Mouse (Mus musculus): Measurements from ENCODE around the gene Rsl1d1.
"Not testable (repeated sequence)": the region's sequence is repeated elsewhere in the genome, so short reads cannot be mapped to it uniquely, and the experiment has no call there.

The Rsl1d1 gene

DNA sequence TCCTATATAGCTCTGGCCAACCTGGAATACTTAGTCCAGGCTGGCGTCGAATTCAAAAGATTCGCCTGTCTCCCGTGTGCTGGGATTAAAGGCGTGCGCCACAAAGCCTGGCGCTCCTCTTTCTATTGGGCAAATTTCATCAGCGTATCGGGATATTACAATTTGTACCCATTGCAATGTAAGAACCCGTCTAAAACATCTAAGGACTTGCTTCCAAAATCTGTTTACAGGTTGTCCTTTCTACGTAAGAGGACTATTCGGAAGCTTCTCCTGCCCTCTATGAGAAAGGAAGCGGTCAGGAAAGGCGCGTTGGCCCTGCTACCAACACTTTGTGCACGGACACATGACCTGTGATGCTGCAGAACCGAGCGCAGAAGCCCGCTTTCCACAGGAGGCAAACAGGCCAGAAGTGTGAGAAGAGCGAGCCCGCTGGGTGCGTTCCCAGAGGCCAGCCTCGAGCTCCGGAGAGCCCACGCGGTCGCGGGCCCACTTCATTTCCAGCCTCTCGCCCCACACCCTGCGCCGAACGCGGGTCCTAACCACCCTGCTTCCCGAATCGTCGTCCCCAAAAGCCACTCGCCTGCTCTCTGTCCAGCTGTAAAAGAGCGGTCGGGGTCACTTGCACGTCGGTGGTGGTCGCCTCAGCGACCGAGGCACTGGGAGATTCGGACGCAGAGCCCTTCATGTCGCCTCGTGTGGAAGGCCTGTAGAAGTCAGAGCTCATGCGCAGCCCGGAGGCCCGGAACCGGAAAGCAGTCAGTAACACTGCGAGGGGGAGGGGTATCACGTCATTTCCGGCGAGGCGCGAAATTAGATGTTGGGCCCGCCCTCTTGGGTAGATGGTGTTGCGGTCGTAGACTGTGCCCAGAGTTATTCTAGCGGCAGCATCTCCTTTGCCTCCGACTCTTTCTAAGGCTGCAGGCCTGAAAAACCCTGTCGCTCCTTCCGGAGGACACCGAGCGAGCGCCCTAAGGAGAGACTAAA, at the start of gene Rsl1d1:
Gene Rsl1d1 (minus strand): TSS at position 761 of the 984 bp plus-strand sequence.
- peak; percentile 97 for DNase-seq

DNA sequence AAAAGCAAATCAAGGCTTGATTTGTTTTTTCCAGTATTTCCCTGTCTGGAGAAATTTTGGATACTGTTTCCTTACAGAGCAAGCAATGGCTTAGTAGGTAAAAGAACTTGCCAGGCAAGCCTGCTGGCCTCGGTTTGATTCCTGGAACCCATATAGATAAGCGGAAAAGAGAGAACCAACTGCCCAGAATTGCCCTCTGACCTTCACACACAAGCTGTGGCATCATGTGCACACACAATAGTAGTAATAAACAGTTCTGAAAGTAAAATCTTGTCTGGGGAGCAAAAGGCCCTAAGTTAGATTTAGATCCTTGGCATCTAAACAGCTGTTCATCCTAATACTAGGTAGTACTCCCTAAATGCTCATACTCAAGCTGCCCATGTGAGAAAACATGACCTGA, 44.7 kb upstream of the Rsl1d1 start:
- DNase-seq, result no peak

DNA sequence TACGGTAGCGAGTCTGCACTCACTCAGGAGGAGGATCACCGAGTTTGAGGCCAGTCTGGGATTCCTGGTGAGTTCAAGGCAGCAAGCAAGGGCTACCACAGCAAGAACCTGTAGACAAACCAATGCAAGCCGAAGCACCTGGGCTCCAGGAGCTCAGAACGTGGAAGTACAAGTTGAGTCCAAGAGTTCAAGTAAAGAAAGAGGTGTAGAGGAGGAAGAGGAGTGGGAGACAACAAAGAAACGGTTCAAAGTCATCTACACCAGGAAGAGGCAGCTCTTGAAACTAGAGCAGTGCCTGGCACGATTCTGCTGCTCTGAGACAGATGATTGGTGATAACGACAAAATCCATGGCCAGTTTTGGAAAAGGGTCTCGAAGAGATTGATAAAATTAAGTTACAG, 42.6 kb upstream of the Rsl1d1 start:
- no peak for DNase-seq

DNA sequence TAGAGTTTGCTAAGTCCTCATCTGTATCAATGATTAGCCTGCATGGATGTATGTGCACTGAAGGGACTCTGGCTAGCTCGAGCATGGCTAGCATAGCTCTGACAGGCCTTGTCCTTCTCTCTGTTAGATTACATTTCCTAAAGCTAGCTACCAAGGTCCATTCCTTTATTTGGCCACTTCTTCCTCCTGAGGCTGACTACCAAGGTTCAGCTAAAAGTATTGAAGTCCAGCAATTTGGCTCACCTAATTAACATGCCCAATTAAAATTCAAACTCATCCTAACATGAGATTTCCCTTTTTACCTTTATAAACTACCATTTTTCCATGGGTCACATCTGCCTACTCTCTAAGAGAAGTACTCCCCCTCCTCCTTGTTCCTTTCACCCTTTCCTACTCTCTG, 39.3 kb upstream of the Rsl1d1 start:
- no peak for DNase-seq

DNA sequence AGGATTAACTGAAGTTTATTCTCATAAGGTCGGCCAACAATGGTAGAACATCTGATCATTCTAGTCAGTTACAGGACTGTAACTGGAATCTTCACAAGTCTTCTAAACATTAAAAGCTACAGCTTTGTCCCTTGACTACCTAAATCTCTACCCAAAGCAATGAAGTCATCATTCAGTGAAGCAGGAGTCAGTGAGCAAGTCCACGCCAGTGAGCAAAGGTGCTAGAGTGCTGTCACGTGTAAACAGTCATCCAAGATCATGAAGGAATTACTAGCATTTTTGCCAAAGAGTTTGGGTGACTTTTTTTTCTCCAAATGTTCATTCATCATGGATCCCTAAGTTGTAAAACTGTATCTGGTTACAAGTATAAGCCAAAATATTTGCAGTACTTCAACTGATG, 14.7 kb upstream of the Rsl1d1 start:
- DNase-seq, result no peak

DNA sequence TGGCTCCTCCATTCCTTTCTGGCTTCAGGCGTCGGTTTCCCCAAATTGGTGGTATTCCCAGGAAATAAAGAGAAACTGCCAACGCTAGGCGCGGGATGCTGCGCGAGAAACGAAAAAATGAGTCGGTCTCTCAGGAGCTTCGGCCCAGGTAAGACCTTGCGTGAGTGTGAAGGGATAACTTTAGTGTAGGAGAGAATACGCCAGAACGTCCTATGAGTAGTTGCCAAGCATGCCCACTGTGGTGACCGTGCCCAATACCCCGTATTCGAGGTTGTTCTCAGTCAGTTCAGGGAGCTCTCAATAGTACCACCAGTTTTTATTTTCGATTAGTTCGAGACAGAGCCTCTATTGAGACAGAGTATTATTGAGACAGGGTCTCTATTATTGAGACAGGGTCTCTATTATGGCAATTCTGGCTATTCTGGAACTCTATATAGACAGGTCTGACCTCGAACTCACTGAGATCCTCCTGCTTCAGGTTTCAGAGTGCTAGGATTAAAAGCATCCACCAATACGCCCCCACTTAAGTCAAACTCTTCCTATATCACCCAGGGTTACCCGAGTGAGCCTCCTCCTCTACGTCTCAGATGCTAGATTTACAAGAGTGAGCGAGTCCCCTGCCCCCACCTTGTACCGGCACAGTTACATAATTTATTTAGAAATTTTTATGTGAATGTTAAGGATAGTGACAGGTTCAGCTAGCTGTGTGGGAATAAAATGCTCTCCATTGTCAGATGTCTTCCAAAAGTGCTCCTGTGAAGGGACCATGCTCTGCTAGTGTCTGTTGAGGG, 664 bp upstream of the Rsl1d1 start:
- DNase-seq, result no peak

DNA sequence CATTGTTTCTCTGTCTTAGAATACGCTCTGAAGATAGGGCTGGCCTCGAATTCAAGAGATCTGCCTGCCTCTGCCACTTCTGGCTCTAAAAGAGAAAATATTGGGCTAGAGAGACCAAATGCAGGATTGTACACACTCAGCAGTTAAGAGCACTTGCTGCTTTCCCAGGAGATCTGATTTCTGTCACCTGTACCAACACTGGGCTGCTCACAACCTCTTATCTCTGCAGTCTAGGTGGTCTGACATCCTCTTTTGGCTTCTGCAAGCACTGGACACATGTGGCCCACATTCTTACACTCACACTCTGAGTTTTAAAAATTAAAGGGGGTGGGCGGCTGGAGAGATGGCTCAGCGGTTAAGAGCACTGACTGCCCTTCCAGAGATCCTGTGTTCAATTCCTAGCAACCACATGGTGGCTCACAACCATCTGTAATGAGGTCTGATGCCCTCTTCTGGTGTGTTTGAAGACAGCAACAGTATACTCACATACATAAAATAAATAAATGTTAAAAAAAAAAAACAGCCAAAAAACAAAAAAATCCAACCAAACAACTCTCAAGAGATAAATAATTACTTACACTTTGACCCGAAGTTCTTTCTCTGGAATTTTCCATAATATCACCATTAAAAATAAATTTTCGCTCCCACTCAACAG, 1.3 kb downstream of the Rsl1d1 start:
- no peak for DNase-seq

DNA sequence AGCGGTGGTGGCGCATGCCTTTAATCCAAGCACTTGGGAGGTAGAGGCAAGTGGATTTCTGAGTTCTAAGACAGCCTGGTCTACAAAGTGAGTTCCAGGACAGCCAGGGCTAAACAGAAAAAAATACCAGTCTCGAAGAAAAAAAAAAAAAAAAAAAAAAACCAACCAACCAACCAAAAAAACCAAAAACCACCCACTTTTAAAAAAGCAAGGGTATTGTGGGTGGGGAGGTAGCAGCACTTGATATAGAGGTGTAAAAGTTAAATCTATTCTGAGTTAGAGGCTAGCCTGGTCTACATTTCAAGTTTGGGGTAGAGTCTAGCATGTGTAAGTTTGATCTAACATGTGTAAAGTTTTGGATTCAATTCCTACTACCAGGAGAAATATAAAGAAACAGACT, 2.9 kb downstream of the Rsl1d1 start:
- DNase-seq, result no peak

DNA sequence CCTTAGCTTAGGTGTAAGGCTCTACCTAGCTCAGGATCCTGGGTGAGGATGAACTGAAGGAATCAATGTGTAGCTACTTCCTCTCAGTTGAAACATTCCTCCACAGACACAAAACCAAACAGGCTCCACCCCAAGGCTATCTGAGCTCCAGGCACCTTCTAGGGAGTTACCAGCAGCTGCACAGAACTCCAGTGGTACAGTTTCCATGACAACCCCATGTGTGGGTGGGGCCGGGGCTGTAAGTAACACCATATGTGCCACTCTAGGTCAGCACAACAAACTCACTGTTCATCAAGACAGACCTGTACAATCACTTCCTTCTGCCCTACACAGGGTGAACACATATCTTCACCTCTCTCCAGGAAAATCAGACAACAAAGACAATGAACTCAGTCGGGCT, 4.7 kb downstream of the Rsl1d1 start:
- DNase-seq, result peak; percentile 77

DNA sequence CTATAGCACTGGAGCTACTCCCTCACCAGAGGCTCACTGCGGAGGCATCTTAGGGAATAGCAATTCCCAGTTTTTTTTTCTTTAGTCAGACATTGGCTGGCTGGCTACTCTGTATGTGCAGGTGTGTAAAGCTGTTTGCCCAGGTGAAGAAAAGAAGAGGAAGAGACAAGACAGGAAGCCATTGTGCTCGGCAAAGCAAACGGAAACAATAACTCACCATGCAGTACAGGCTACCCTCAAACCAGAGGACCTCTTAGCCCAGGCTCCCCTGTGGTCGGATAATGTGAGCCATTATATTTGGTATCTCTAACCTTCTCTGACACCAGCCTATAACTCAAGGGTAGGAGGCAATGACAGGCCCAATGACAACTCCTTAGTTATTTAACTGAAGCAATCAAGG, 6.1 kb downstream of the Rsl1d1 start:
- no peak for DNase-seq

DNA sequence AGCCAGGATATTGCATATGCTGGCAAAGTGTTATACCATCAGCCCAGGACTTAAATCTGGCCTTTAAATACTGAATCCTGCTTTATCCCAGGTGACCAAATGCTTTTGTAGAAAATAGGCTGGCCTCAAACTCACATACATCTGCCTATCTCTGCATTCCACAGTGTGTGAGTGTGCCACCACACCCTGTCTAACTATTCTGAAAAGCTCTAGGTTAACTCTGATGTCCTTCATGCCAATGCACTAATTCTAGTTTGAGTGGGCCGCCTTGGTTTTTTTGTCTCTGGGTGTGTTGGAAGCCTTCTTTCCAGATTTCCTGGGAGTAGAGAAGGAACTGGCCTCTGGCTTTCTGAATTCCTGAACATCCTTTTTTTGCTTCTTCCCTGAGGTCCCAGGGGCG, 9.9 kb downstream of the Rsl1d1 start:
- no peak for DNase-seq

DNA sequence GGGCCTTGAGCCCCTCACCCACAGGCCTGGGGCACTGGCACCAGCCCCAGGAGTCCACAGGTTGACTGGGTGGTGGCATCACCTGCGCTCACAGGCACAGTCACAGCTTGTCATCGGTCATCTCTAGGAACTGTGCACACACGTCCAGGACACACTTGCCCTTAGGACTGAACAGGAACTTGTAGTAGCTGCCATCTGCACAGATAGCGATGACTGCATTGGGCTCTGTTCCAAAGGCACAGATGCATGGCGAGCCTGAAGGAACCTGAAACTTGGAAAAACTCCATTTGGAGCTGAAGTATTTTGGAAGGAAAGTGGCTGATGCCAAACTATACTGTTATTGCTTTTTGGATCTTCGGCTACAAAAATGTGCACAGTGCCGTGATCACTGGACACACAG, 13.0 kb downstream of the Rsl1d1 start:
- no peak for DNase-seq

DNA sequence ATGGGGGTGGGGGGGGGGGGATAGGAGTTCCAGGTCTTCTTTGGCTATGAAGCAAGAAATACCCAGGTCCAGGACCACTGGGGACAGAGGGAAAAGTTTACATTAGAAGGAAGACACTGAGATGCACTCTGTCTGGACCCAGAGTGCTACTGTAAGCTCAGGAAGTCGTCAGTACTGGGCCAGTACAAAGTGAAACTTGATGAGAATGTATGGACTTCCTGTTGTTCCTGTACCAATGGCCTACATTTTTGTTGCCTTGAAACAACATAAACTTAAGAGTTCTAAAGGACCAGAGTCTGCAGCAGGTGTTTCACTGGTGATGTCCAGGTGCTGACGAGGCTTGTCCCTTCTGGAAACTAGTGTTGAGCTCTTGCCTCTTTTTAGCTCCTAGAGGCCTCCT, 25.7 kb downstream of the Rsl1d1 start:
- no peak for DNase-seq

DNA sequence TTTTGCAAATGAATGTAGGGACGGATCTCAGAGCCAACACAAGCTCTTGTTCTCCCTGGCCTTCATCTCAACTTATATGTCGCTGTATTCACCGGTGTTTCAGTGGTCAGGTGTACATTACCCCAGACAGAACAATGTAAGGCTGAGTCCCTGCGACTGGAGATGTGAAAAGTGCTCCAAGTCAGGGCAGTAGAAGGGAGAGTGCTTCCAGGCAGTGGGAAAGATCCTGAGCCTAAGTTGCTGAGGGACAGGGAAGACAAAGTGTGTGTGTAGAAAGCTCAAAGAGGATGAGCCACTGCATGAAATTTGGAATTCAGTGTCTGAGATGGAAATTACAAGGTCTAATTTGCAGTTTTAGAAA, 26.3 kb downstream of the Rsl1d1 start:
- DNase-seq, result no peak

DNA sequence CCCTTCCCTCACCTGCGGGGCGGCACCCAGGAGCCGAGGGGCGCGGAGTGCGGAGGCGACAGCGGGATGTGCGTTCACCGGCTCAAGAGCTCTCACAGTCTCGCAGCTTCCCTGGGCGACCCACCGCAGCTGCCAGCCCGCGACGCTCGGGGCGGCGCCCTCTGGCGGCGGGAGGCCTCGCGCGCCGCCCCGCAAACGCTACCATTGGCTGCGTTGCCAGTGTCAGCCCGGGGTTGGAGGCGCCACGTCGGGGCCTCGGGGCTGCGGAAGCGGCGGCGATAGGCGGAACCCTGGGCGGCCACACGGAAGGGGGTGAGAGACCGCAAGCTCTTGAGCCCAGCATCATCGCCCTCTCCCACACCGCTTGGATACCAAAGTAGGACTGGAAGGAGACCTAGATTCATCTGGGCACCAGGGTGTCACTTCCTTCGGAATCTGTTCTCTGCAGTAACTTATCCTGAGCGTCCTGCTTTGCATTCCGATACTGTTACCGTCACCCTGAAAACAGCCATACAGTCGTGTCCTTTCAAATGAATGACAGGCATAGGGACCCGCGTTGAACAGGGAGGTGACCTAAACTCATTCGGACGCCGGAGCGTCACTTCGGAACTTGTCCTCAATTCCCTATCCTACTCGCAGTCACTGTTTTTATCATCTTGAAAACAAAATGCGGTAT, 26.8 kb downstream of the Rsl1d1 start, which contains the start of gene Zc3h7a:
Gene Zc3h7a (minus strand): TSS at position 186 of the 676 bp plus-strand sequence.
- peak; percentile 94 for DNase-seq

DNA sequence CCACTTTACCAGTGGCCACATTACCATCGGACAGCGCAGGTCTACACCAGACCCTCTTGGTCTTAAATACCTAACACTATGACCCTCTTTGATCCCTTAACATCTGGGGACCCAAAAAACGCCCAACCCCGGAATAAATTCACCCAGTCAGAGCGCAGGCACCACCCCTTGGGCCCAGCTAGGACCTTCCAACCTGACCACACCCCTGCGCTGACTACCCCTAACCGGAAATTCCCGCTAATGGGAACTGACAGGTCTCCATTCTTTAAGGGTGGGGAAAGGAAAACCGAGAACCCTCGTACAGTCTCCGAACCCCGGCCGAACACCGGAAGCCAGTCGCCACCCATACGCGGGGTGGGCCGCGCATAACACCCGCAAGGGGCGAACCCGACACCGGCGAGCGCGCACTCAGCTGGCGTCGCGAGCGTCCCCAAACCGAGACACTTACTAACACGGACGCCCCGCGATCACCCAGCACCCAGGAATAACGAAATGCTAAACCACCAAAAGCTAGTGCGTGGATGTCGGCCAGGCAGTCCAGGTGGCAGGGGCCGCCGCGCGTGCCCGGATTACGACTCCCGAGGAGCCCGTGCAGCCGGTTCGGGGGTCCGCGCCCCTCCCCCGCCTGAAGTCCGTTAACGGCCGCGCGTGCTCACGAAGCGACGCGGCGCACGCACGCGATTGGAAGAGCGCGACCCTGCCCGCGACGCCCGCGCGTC, 27.5 kb downstream of the Rsl1d1 start:
- peak; percentile 82 for DNase-seq

DNA sequence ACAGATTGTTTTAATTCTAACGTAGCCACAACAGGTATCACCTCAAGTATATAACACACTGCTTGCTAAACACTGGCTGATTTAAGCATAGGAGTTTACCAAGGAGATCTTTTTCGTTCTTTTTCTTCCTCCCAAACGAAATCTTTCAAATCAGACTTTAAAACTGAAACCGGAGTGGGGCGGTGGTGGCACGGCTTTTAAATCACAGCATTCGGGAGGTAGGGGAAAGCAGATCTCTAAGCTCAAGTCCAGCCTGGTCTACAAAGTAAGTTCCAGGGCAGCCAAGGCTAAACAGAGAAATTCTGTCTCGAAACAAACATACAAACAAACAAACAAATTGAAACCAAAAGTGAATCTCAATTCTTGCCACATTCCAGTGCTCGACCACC, 28.0 kb downstream of the Rsl1d1 start:
- DNase-seq, result peak; percentile 14

DNA sequence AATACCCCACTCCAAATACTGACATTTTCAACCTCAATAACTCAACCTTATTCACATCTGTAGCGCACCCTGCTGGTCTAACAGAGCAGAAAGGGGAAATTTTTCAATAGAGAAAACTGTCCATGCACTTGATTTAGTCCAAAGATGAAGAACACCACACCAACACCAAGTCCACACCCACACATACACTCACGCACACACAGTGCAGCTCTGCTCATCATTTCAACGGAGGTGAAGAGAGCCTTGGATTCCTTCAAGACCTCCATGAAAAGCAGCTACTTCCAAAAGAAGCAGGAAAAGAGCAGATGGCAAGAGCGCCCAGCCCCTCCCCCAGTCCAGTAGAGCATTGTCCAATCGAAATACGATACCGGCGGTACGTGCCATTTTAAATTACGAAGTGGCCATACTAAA, 28.5 kb downstream of the Rsl1d1 start:
- peak; percentile 78 for DNase-seq

DNA sequence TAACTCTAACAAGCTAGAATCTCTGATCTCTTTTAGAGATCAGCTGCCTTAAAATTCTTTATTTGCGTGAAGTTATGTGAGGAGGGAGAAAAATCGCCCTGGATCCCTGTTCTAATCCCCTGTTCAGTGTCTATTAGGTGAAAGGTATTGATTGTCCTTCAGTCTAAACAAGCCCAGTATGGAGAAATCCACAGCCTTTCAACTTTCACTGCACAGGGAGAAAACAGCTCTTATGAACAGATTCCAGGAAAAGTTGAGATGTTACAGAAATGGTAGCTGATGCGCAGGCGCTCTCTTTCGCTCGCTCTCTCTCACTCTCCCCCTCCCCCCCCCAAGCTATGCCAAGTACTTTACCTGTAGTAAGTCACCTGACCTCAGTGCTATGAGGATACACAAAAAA, 31.5 kb downstream of the Rsl1d1 start:
- no peak for DNase-seq

DNA sequence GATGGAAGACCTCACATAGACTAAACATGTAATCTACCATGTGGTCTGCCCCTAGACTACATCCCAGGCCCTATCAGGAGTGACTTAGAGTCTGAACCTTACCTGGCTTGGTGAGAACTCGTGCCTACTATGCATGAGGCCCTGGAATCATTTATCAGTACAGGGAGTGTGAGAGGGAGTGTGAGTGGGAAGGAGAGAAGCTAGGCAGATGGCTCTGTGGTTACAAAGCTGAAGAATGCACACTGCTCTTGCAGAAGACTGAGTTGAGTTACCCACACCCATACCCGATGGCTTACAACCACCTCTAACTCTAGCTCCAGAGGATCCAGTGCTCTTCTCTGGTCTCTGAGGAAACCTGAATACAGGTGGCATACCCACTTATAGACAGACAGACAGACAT, 36.7 kb downstream of the Rsl1d1 start:
- DNase-seq, result no peak

DNA sequence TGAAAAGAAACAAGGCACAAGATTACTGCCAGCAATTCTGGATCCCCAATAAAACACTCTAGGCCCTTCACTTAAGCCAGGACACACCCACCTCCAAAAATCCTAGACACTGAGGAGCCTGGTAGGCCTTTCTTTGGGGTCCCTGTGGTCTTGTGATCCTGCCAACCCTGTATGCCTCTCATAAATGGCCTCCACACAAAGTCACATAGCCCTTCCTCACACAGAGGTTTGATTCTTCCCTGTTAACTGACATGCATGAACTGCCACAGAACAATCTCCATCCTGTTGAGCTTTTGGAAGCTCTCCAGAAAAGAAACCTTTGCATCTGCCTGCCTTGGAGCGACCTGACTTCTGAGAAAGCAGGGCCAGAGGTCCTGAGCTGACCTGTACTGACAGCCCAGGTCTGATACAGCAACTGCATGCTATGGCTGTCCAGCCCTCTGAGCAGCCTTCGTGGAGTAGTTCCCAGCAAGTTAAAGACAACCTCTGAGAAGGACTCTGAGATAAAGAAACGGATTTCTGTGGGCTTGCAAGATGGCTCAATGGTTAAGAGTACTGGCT, 38.4 kb downstream of the Rsl1d1 start:
- DNase-seq, result no peak

DNA sequence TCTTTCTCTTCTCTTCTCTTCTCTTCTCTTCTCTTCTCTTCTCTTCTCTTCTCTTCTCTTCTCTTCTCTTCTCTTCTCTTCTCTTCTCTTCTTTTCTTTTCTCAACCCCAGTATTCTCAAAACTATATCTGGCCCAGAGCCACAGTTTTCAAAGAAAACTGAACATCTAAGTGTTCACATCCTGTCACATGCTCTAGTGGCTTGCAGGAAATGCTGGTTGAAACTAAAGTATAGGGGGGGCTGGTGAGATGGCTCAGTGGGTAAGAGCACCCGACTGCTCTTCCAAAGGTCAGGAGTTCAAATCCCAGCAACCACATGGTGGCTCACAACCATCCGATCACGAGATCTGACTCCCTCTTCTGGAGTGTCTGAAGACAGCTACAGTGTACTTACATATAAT, 45.4 kb downstream of the Rsl1d1 start:
- not testable (repeated sequence) for DNase-seq
